ENCODE assay signal across 14 mouse cellular contexts in genomic region chr16:87263041-87263440, GRCm38 (mm10).
A peak's percentile ranks its signal among the peaks of the same experiment; 100 is the strongest.
DNase-seq lines count a peak whose midpoint lies in the region; ATAC-seq and TF ChIP-seq lines count a peak whose summit lies in the region.
"Had no signal": no experiment of that assay in that cellular context is flagged by ENCODE, and none has a peak within 500 bp of the region (broad histone marks: within the 10 kb centered on the region; RNA-seq: fewer than 3 reads in every experiment).

No protein-coding gene starts in this region.

- H3K36me3 ChIP-seq in lung, embryonic 14.5 days (ENCODE audit: insufficient read depth): no peaks in the 10 kb centered on the region
- H3K36me3 ChIP-seq in heart, embryonic 12.5 days: no peaks in the 10 kb centered on the region
- H3K36me3 ChIP-seq: hindbrain, embryonic 15.5 days; limb, embryonic 15.5 days; midbrain, embryonic 15.5 days had no signal

- 74% methylated on average over 8 of the region's 8 CpGs for WGBS in lung, embryonic 14.5 days
- whole genome bisulfite sequencing in heart, embryonic 12.5 days: 72% methylated on average over 8 of the region's 8 CpGs

- no peak for DNase-seq in gastrocnemius, adult 2 months
- no peak for DNase-seq in gastrocnemius, postnatal 10 days
- DNase-seq in lung, embryonic 14.5 days: no peak
- no peak for DNase-seq in lung, postnatal 25 days (ENCODE audit: low spot score)
- DNase-seq in heart, postnatal 10 days: peak; percentile 50 to 60
- DNase-seq in adrenal gland, adult 2 months: no peak
- DNase-seq: thymus, postnatal 36 days had no signal

- no peak for ATAC-seq in lung, embryonic 14.5 days (ENCODE audit: insufficient read depth)
- ATAC-seq in heart, embryonic 12.5 days (ENCODE audit: insufficient number of reproducible peaks, low FRiP score): no peak
- ATAC-seq: forebrain, embryonic 14.5 days; intestine, postnatal 0 days had no signal

- H3K27ac ChIP-seq in gastrocnemius, adult 2 months: peak overlapping the region; percentile 81
- H3K27ac ChIP-seq in lung, embryonic 14.5 days (ENCODE audit: low read depth): peak overlapping the region; percentile 89
- peak overlapping the region; percentile 97 for H3K27ac ChIP-seq in heart, embryonic 12.5 days (ENCODE audit: poor library complexity, severe bottlenecking)
- H3K27ac ChIP-seq: hindbrain, embryonic 15.5 days; limb, embryonic 15.5 days; midbrain, embryonic 15.5 days had no signal

- H3K9me3 ChIP-seq in lung, embryonic 14.5 days (ENCODE audit: low read depth, low read length): no peaks in the 10 kb centered on the region
- no peaks in the 10 kb centered on the region; the same call in 1 of the 2 replicates for H3K9me3 ChIP-seq in heart, embryonic 12.5 days (replicated peaks)
- H3K9me3 ChIP-seq: hindbrain, embryonic 15.5 days; limb, embryonic 15.5 days; midbrain, embryonic 15.5 days had no signal

- no peak for TF ChIP-seq CTCF in gastrocnemius, adult 2 months (IDR thresholded peaks at IDR 0.05)
- no peak for TF ChIP-seq CTCF in lung, embryonic 14.5 days (IDR thresholded peaks at IDR 0.05; ENCODE audit: low read depth)

- H3K4me2 ChIP-seq in lung, embryonic 14.5 days: no peak overlapping the region
- H3K4me2 ChIP-seq in heart, embryonic 12.5 days: no peak overlapping the region
- H3K4me2 ChIP-seq: hindbrain, embryonic 15.5 days; limb, embryonic 15.5 days; midbrain, embryonic 15.5 days had no signal

- H3K4me1 ChIP-seq in lung, embryonic 14.5 days (ENCODE audit: insufficient read depth): peaks cover 23% of the 10 kb centered on the region
- peaks cover 42% of the 10 kb centered on the region for H3K4me1 ChIP-seq in heart, embryonic 12.5 days (replicated peaks)
- H3K4me1 ChIP-seq: midbrain, embryonic 15.5 days had no signal

- intact Hi-C loops in gastrocnemius, adult 2 months (cut with DNase I): no loop called here
- intact Hi-C loops in heart, postnatal 10 days (cut with DNase I): loop anchor here (5.0 kb wide), 3 partner anchors 44 to 1461 kb away; partner anchors contain the start of genes Adamts1 and N6amt1

- H3K9ac ChIP-seq in lung, embryonic 14.5 days: no peak overlapping the region
- no peak overlapping the region for H3K9ac ChIP-seq in heart, embryonic 12.5 days
- H3K9ac ChIP-seq: hindbrain, embryonic 15.5 days; limb, embryonic 15.5 days; midbrain, embryonic 15.5 days had no signal

- no peaks in the 10 kb centered on the region for H3K27me3 ChIP-seq in lung, embryonic 14.5 days (ENCODE audit: insufficient read depth, low read length)
- H3K27me3 ChIP-seq in heart, embryonic 12.5 days (replicated peaks): no peaks in the 10 kb centered on the region
- H3K27me3 ChIP-seq: hindbrain, embryonic 15.5 days; limb, embryonic 15.5 days; midbrain, embryonic 15.5 days had no signal

- no peak overlapping the region for H3K4me3 ChIP-seq in gastrocnemius, adult 2 months
- H3K4me3 ChIP-seq in lung, embryonic 14.5 days (ENCODE audit: low read depth, low read length): no peak overlapping the region
- no peak overlapping the region for H3K4me3 ChIP-seq in heart, embryonic 12.5 days
- H3K4me3 ChIP-seq: erythroblast, embryonic 14.5 days; hindbrain, embryonic 15.5 days; limb, embryonic 15.5 days; midbrain, embryonic 15.5 days had no signal

Comparison
In these comparisons a context has a peak if more than half of its experiments do, and no peak if none do; other contexts are left out.
1. DNase-seq: peak in heart, postnatal 10 days (2 of 2); none in gastrocnemius, adult 2 months (single experiment), gastrocnemius, postnatal 10 days (single experiment), lung, embryonic 14.5 days (single experiment), lung, postnatal 25 days (single experiment) and adrenal gland, adult 2 months (single experiment).
2. Peak in every context shown above with its lines, with median percentiles within 50 percentile points of each other: H3K27ac ChIP-seq.